Mouse (Mus musculus) left cerebral cortex, adult 2 months (tissue): ENCODE results near the gene Zfp931. TPM values are rescaled to one million over a fixed set of nuclear protein-coding genes. Genes with fewer than 3 reads are reported as not detected.
"Not testable (repeated sequence)": the region's sequence is repeated elsewhere in the genome, so short reads cannot be mapped to it uniquely, and the experiment has no call there.

ENCODE experiments used
- DNase-seq, 2 experiments: peaks; one replicate each; pipeline ENCODE4 v3.0.0; 2021 to 2022; ENCODE audit warnings: low spot score in 2 of 2, mixed read lengths in 1 of 2; ENCODE audit errors: extremely low spot score in 1 of 2
- H3K27ac ChIP-seq: fragments of 200-600 bp; 2 replicates; pipeline ENCODE4 v1.8.1; 2022
- H3K4me3 ChIP-seq: fragments of 200-600 bp; 2 replicates; pipeline ENCODE4 v1.8.1; 2022
- CTCF ChIP-seq: fragments of 200-600 bp; IDR thresholded peaks from 2 replicates; pipeline ENCODE4 v1.8.1; 2022; ENCODE audit warnings: antibody characterized with exemption, mild to moderate bottlenecking, moderate library complexity
- intact Hi-C: fragments of 180-260 bp; cut with DNase I; formaldehyde crosslinking; loops from one replicate; pipeline ENCODE4 v1.15.1; 2025
- long read RNA-seq, 2 experiments: library from polyadenylated mRNA; stranded (forward); transcript quantifications; one replicate each; pipeline ENCODE4 v2.0.0; 2021; ENCODE audit warnings: borderline mapping rate in 2 of 2
- total RNA-seq, 2 experiments: library from RNA; stranded (reverse); gene quantifications; 2 replicates each; pipeline ENCODE4 v1.2.3; 2021

Gene Zfp931
- 10 to 100 TPM; 21.3 to 21.4 TPM for total RNA-seq
- long read RNA-seq, experiment 1, transcript Zfp931-201 (3 exons, 1,372 nt) = major isoform, 10 of 11 reads
- long read RNA-seq, experiment 1, partial matches to known transcripts = 0 of 11 reads
- long read RNA-seq, experiment 1, other reads (novel, unspliced or antisense) = 1 of 11 reads
- long read RNA-seq, experiment 2, transcript Zfp931-201 (3 exons, 1,372 nt) = major isoform, 11 of 13 reads
- long read RNA-seq, experiment 2, partial matches to known transcripts = 0 of 13 reads
- long read RNA-seq, experiment 2, other reads (novel, unspliced or antisense) = 2 of 13 reads

DNA sequence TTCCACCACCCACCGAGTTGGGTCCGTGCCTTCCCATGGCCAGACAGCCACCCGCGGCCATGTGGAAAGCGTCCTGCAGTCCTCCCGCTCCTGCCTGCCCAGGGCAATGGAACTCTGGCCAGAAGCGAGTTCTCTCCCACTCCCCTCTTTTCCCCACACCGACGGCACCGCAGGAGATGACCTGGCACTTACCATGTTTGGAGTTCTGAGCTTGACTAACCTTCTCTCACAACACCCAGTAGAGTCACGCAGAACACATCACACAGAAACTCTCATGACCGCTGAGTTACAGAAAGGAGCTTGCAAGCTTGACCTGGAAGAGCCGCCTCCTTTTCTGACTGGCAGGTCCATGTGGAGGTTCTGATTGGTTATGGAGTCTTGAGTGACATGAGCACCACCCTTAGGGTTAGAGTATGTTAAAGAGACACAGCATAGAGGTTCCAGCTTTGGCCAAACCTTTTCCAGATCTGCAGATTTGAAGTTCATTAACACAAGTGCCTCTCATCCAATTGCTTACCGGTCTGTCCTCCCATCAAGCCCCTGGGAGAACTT, at the start of gene Zfp931:
Gene Zfp931 (minus strand): TSS at position 311 of the 552 bp plus-strand sequence.
- H3K4me3 ChIP-seq = peak within 1 kb of the TSS; percentile 55
- DNase-seq, H3K27ac ChIP-seq, intact Hi-C loops: not testable (repeated sequence)

DNA sequence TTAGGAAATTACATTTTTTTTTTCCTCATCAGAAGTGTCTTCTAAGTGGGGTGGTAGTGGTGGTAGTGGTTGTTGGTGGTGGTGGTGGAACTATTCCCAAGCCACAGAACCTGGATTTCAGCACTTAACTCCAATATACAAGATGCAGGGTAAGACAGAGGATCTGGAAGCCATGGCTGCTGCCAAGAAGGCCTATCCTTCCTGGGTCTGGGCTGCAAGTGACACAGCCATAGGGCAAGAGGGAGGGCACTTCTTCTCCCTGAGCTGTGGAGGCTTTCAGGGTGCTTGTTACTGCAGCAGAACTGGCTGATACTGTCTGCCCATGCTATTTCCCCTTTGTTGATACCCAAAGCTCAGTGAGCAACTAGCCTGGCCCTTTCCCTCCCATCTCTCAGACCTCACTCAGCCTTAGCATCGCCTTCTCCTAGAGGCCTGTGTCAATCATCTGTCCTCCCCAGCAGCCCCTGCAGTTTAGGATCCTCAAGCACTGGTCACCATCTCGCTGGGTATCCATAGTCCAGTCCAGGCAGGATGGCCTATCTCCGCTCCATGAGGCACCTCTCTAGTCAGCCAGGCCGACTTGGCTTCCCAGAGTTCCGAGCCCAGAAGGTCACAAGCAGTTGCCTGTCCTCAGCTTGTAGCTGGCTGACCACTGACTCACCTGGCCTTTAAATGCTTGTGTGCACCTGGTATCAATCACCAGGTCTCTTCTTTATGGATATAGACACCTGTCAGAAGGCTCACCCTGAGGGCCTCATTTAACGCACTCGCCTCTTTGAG, 48.0 kb upstream of the Zfp931 start:
- peak; percentile 6 for DNase-seq
- H3K27ac ChIP-seq = no peak overlapping the region
- H3K4me3 ChIP-seq = no peak overlapping the region
- intact Hi-C loops = no loop called here
- TF ChIP-seq CTCF = no peak

DNA sequence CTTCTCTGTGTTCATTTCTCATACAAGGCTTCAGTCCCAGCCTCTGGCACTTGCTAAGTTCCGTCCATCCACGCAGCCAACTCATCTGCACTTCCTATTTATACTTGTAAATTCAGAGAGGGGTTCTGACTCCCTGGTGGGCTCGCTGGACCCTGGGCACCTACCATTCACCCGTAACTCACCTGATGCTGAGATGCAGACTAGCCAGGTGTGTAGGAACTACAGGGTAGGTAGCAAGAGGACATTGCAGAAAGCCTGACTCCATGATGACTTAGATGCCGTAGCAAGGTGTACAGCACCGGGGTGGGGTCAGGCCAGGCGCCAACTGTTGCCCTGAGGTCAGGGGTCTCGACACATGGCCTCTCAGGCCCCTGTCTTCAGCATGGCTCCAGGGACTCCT, 47.2 kb upstream of the Zfp931 start:
- no peak for TF ChIP-seq CTCF
- Histone ChIP-seq H3K27ac (no peak overlapping the region), H3K4me3 (no peak overlapping the region)
- intact Hi-C loops = no loop called here
- DNase-seq = peak; percentile 5 to 7

- peak; percentile 4 to 9 for DNase-seq
- TF ChIP-seq CTCF = no peak
- H3K4me3 ChIP-seq = no peak overlapping the region
- intact Hi-C loops = no loop called here
- no peak overlapping the region for H3K27ac ChIP-seq
These were observed 45.2 kb upstream of the Zfp931 start for GRCm38 (mm10) chr2:178123466-178123865.

GRCm38 (mm10) chr2:178121946-178122665, 43.8 kb upstream of the Zfp931 start:
- H3K4me3 ChIP-seq = no peak overlapping the region
- peak; percentile 5 to 8 for DNase-seq
- intact Hi-C loops = no loop called here
- TF ChIP-seq CTCF = no peak
- H3K27ac ChIP-seq = no peak overlapping the region

GRCm38 (mm10) chr2:178121375-178121688, 43.1 kb upstream of the Zfp931 start:
- no peak overlapping the region for H3K27ac ChIP-seq
- peak; percentile 3 to 5 for DNase-seq

DNA sequence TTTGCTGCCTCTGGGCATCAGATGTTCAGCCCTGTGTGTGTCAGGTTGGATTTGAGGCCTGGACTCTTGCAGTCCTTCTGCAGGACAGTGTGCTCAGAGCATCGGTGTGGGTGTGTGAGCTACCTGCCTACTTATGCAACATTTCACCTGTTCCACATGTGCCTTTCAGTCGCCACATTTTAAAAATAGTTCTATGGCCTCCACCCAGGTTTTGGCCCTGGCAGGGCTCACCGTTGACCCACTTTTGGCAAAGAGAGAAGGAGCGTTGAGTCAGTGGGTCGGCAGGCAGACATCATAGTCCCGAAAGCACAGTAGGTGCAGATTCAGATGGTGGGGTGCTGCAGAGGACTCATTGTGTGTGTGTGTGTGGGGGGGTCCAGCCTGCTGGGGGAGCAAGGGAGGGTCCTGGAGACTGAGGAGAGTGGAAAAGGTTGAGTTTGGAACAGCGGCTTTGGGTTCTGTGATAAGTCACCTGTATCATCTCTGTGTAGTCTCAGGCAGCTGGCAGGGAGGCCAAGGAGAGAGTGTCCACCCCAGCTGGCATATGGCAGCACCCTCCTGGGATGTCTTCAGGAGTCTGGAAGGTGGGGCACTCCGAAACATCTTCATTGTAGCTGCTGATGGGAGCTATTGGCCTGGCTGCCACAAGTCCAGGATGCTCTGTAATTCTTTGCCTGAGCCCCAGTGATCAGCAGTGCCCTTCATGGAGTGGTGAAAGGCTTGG, 42.5 kb upstream of the Zfp931 start:
- H3K27ac ChIP-seq = no peak overlapping the region
- peak; percentile 6 for DNase-seq
- intact Hi-C loops = no loop called here

More at GRCm38 (mm10) chr2:178121375-178121688, 43.1 kb upstream of the Zfp931 start:
- intact Hi-C loops = no loop called here
- no peak for TF ChIP-seq CTCF
- H3K4me3 ChIP-seq = no peak overlapping the region

GRCm38 (mm10) chr2:178120356-178120645, 42.0 kb upstream of the Zfp931 start:
- DNase-seq = peak in 1 of 2 experiments; percentile 8
- Histone ChIP-seq H3K27ac (no peak overlapping the region), H3K4me3 (no peak overlapping the region)
- intact Hi-C loops = no loop called here
- TF ChIP-seq CTCF = no peak

More for the DNA sequence above, 42.5 kb upstream of the Zfp931 start:
- no peak overlapping the region for H3K4me3 ChIP-seq
- TF ChIP-seq CTCF = no peak

DNA sequence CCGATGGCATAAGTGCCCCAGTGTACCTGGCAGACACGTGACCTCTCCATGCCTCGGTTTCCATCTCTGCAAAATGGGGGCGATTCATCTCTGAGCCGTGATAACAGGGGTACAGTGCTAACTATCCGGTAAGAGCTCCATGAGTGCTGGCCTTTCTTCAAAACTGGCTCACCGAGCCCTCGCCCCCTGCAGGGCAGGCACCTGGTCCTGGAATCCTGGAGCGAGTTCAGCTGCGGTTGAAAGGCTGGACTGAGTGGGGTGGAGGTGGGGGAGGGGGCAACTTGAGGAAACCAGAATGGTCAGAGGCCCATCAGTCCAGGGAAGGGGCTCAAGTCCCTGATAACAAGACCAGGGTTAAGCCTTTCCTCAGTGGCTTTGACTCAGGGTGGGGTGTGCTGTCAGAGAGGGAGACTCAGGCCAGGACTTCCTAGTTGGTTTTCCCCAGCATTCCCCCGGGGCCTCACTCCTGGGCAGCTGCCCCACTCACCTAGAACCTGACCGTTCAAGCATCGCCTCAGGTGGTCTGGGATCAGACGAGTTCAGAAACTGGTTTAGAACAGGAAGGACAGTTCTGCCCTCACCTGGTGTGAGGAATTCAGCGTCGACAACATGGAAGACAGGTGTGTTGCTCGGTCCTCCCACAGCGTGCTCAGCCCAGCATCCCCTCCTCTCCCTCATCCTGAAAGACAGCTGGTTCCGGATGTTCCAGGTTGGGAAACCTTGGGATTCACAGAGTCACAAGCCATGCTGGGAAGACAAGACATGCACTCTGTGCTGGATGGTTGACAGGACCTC, 41.5 kb upstream of the Zfp931 start:
- H3K27ac ChIP-seq = no peak overlapping the region; the same call in 1 of the 2 replicates
- peak overlapping the region; percentile 51 for H3K4me3 ChIP-seq
- intact Hi-C loops = loop anchor here (5.0 kb wide), 1 partner anchor 218 kb away; no protein-coding TSS in a partner anchor
- TF ChIP-seq CTCF = no peak; the same call in 1 of the 2 replicates
- DNase-seq = peak; percentile 7 to 9

GRCm38 (mm10) chr2:178118801-178119560, 40.7 kb upstream of the Zfp931 start, which contains the start of gene Phactr3:
Gene Phactr3, plus strand, starts transcription at chr2:178118975.
- intact Hi-C loops = loop anchor here (5.0 kb wide), 1 partner anchor 218 kb away; no protein-coding TSS in a partner anchor
- DNase-seq = peak in 1 of 2 experiments; percentile 20

More at GRCm38 (mm10) chr2:178118801-178119560, 40.7 kb upstream of the Zfp931 start, which contains the start of gene Phactr3:
- TF ChIP-seq CTCF = no peak
- Histone ChIP-seq H3K4me3 (peak within 1 kb of the TSS; percentile 51), H3K27ac (peak within 1 kb of the TSS; percentile 53; the same call in 1 of the 2 replicates)
